Mouse (Mus musculus) layer of hippocampus, postnatal 25 days (tissue): ENCODE results near the gene Tbc1d23. TPM values are rescaled to one million over a fixed set of nuclear protein-coding genes. Genes with fewer than 3 reads are reported as not detected.

Experiments used
- DNase-seq, 2 experiments: peaks; one replicate each; pipeline ENCODE4 v3.0.0; 2022; ENCODE audit warnings: mixed read lengths in 2 of 2, low spot score in 1 of 2; ENCODE audit errors: extremely low spot score in 1 of 2
- total RNA-seq, 2 experiments: library from RNA; stranded (reverse); gene quantifications; 2 replicates each; pipeline ENCODE4 v1.2.3; 2021

Gene Tbc1d23
- total RNA-seq, 2 experiments from 2014 or later: 37.6 to 42.0 TPM

DNA sequence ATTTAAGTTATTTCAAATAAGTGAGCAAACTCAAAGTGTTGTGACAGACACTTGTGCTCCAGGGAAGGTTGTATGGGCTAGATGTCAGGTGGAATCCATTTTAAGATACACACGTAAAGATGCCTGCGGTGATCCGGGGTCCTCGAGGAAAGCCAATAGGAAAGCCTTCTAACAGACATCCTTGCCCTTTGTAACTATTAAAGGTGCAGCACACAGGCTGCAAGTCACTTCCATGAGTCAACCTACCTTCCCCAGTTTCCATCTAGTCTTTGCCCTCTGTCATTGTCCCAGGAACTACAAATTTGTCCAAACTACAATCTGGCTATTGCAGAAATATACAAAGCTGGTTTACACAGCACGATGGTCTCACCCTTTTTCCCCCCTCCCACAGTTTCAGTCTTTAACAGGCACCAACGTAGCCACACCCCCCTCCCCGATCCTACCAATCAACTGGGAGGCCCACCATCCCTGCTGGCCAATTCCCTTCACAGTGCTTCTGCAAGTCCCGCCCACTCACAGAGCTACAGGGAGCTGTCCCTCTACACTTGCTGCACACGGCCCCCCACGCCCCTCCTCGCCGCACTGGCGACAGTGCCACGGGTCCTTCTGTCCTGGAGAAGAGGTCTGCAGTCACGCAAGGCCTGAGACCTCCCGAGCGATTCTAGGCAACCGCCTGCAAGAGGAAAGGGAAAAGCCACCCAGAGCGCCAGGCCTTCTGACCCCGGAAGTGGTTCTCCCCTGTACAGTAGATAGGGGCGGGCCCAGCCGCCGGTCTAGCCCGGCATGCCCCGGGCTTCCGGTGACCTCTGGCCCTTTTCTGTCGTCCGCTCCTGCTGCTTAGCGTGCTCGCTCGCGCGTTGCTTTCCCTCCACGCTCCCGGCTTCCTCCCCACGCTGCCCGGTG, 110.1 kb downstream of the Tbc1d23 start, which contains the start of gene Tomm70a:
Gene Tomm70a (plus strand): TSS at position 791 of the 903 bp plus-strand sequence.
- peak; percentile 78 to 93 for DNase-seq

Other genes with a start within 250 kb of the Tbc1d23 start
- gene Tmem45a2, start 160.1 kb downstream of the Tbc1d23 start, total RNA-seq: not detected
- gene Tomm70a, start 109.8 kb downstream of the Tbc1d23 start, total RNA-seq: 100 to 1,000 TPM in 1 of 2 experiments, 10 to 100 TPM in 1; 98.8 to 104 TPM
- gene Nit2, start 64.2 kb downstream of the Tbc1d23 start, total RNA-seq: 10 to 100 TPM; 15.5 to 17.0 TPM
- under 1 TPM in 1 of 2 experiments, not detected in 1; 0.63 TPM for gene Tmem30c, start 61.4 kb upstream of the Tbc1d23 start, total RNA-seq
- gene Filip1l, start 121.6 kb upstream of the Tbc1d23 start, total RNA-seq: 1 to 10 TPM; 3.1 to 3.9 TPM